Mouse (Mus musculus) brain, embryonic 14.5 days (tissue): Measurements from ENCODE around the gene Chmp2b. TPM values are rescaled to one million over a fixed set of nuclear protein-coding genes. Genes with fewer than 3 reads are reported as not detected.

Experiments
- DNase-seq: peaks from one replicate; pipeline ENCODE4 v3.0.0-alpha.2; 2011; ENCODE audit warnings: low read depth
- CTCF ChIP-seq: fragments of 200-500 bp; IDR thresholded peaks from 2 replicates; pipeline ENCODE4 v1.5.1; 2012; ENCODE audit warnings: inconsistent platforms, mild to moderate bottlenecking, moderate library complexity, borderline replicate concordance; ENCODE audit not compliant: insufficient read depth, insufficient read length; ENCODE audit errors: extremely low read depth
- POLR2A ChIP-seq: fragments of 200-500 bp; IDR thresholded peaks from 2 replicates; pipeline ENCODE4 v1.6.1; 2012; ENCODE audit warnings: mild to moderate bottlenecking, inconsistent platforms, borderline replicate concordance; ENCODE audit not compliant: poor library complexity, insufficient read depth, insufficient read length, severe bottlenecking; ENCODE audit errors: extremely low read depth
- polyA plus RNA-seq: library from polyadenylated mRNA; depleted of rRNA; stranded (reverse); fragments of >200 nt; gene quantifications from 2 replicates; pipeline ENCODE4 v1.2.3, GENCODE M21; 2012; rRNA removed

Gene Chmp2b
- polyA plus RNA-seq: 25.4 and 43.6 TPM in 2 replicates

GRCm38 (mm10) chr16:65561963-65562863 is at the start of gene Chmp2b:
TSS of gene Chmp2b (minus strand) at chr16:65562726.
- TF ChIP-seq CTCF: no peak
- peak; percentile 46; the same call in 1 of the 2 replicates for TF ChIP-seq POLR2A
- DNase-seq: peak; percentile 95

GRCm38 (mm10) chr16:65611678-65612077 is 49.2 kb upstream of the Chmp2b start:
- no peak for TF ChIP-seq POLR2A
- no peak for TF ChIP-seq CTCF
- DNase-seq: no peak

- DNase-seq: no peak
- TF ChIP-seq POLR2A (no peak), CTCF (no peak)
These were observed 38.3 kb upstream of the Chmp2b start for GRCm38 (mm10) chr16:65600798-65601197.

GRCm38 (mm10) chr16:65586111-65586865 is 23.8 kb upstream of the Chmp2b start:
- TF ChIP-seq CTCF (no peak), POLR2A (no peak)

GRCm38 (mm10) chr16:65585699-65586098 is 23.2 kb upstream of the Chmp2b start:
- no peak for DNase-seq
- TF ChIP-seq CTCF (no peak), POLR2A (no peak)

More at GRCm38 (mm10) chr16:65586111-65586865, 23.8 kb upstream of the Chmp2b start:
- peak; percentile 54 for DNase-seq

- DNase-seq: no peak
- no peak for TF ChIP-seq CTCF
- no peak for TF ChIP-seq POLR2A
These were observed 14.9 kb upstream of the Chmp2b start for GRCm38 (mm10) chr16:65577298-65578029.

- TF ChIP-seq POLR2A (no peak), CTCF (no peak)
- no peak for DNase-seq
These were observed 6.3 kb upstream of the Chmp2b start for GRCm38 (mm10) chr16:65568853-65569252.

GRCm38 (mm10) chr16:65564951-65565350 is 2.4 kb upstream of the Chmp2b start:
- DNase-seq: no peak

GRCm38 (mm10) chr16:65564306-65564705 is 1.8 kb upstream of the Chmp2b start:
- DNase-seq: peak; percentile 56
- TF ChIP-seq CTCF (no peak), POLR2A (no peak)

More at GRCm38 (mm10) chr16:65564951-65565350, 2.4 kb upstream of the Chmp2b start:
- TF ChIP-seq CTCF: no peak
- TF ChIP-seq POLR2A: no peak

GRCm38 (mm10) chr16:65562864-65563206 is 309 bp upstream of the Chmp2b start:
- DNase-seq: no peak
- TF ChIP-seq CTCF: no peak
- no peak for TF ChIP-seq POLR2A

- peak; percentile 55 for DNase-seq
These were observed 1.2 kb downstream of the Chmp2b start for GRCm38 (mm10) chr16:65560996-65561962.

More at GRCm38 (mm10) chr16:65560996-65561962, 1.2 kb downstream of the Chmp2b start:
- no peak for TF ChIP-seq CTCF
- no peak for TF ChIP-seq POLR2A
